Mouse (Mus musculus): ENCODE data around the gene Serinc3. TPM values are rescaled to one million over a fixed set of nuclear protein-coding genes. Genes with fewer than 3 reads are reported as not detected.

Gene Serinc3
- 365 TPM for polyA plus RNA-seq (2014; fragmentation: Illumina TruSeq; extraction: RNeasy Lipid Tissue Mini Kit (QIAGEN cat#74804); ENCODE audit: insufficient read depth, low read depth, low replicate concordance)

DNA sequence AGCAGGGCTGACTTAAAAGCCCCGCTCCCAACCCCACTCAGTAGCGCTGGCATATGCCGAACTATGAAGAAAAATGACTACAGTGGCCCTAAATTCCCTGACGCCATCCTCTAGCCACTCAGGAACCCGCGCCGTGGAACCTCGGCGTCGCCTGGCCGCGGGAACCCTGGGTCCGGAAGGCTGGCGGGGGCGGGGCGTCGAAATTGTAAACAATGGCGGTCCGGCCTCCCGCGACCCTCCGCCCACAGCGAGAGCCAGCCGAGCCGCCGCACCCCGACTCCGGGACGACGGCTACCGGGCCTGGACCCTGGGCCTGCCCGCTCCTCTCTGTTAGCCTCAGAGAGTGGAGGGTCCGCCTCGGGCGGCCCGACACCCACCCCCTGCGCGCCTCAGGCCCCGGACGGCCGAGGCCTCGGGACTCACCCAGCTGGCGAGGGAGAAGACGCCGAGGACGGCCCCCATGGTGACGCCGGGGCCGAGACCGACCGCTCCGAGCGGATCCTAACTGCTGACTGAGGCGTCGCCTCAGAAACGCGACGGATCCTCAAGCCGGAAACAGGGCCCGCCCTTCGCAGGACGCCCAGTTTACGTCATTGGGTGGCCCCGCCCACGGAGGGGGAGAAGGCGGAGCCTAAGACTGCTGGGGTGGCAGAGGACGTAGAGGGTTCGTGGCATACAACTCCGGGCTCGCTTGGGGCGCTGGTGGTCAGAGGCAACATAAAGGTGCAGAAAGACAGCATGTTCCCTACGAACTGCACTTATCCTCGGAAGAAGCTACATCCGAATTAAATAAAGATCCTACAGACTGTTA lies at the start of gene Serinc3:
Serinc3 (minus strand) TSS at position 557 of the 811 bp plus-strand sequence.

DNA sequence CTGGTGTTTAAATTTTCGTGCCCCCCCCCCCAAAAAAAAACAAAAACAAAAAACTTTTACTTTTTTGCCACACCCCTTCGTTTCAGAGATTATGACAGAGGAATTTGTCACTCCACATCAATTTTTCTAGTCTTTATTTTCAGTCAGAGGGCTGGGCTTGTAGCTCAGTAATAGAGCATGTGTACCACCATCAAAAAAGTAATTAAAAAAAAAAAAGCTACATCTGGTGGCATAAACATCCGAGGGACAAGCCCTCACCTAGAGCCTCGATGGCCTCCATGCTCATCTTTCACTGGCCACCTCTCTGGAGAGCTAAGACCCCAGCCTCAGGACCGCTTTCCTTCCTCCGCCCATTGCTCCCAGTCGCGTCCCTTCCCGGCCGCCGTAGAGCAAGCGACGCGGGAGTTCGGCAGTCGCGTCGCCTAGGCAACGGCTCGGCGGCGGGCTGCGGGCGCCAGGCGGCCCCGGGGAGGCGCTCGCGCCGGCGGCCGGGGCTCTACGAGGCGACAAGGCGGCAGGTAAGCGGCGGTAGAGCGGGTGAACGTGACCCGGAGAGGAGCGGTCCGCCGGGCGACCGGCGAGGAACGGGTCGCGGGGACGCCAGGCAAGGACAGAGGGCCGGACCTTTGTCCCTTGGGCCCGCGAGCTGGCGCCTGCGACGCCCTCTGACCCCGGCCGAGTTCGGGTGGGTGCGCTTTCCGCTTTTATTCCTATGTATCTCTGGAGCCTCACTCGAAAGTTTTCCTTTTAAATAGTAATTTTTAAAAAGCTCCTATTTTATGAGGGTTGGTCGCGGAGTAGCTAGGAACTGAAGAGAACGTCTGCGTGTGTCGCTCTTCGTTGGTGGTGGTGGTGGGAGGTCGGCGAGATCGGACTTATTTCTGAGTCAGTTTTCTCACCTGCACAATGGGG lies 13.3 kb upstream of the Serinc3 start, which contains the start of gene Pkig:
Pkig (plus strand) TSS at position 412 of the 912 bp plus-strand sequence.

DNA sequence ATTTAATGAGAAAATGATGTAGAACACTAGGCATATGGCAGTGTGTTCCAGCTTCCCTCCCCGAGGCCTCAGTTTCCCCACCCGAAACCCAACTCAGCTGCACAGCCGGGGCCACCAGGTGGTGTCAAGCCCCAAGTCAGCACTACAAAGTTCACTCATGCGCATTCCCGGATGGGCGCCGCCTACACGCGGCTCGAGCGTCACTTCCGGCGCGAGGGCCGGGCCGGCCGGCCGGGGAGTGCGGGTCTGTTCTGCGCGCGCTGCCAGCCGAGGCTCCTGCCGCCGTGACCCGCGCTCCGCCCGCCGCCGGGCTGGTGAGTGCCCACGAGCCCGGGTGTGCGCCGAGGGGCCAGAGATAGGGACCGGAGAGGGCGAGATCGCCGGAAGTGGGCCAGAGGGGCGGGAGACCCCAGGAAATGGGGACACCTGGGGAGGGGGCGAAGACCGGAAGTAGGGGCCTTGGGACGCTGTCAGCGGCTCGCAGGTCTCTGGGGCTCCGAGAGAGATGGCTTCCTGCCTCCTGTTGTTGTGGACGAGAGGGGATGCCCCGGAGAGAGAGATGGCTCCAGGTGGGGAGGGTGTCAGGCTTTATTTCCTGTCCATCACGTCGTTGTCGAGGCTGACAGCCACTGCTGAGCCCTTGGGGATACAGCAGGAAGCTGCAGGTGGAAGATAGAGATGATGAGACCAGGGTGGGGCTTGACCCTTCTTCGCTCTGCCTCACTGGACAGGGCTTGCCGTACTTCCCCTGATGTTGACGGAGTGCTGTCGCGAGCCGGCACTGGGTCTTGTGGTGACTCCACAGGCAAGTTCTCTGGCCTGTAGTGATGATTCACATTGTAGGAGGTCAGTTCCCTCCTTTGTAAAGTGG lies 42.6 kb downstream of the Serinc3 start, which contains the start of gene Ttpal:
Ttpal (plus strand) TSS at position 214 of the 871 bp plus-strand sequence.

Other genes with a start within 250 kb of the Serinc3 start
- 13.1 TPM for gene Jph2, start 247.1 kb downstream of the Serinc3 start, polyA plus RNA-seq (2014; fragmentation: Illumina TruSeq; extraction: RNeasy Lipid Tissue Mini Kit (QIAGEN cat#74804); ENCODE audit: insufficient read depth, low read depth, low replicate concordance)
- 33.8 TPM for gene Oser1, start 220.4 kb downstream of the Serinc3 start, polyA plus RNA-seq (2014; fragmentation: Illumina TruSeq; extraction: RNeasy Lipid Tissue Mini Kit (QIAGEN cat#74804); ENCODE audit: insufficient read depth, low read depth, low replicate concordance)
- not detected for gene Gdap1l1, start 206.7 kb downstream of the Serinc3 start, polyA plus RNA-seq (2014; fragmentation: Illumina TruSeq; extraction: RNeasy Lipid Tissue Mini Kit (QIAGEN cat#74804); ENCODE audit: insufficient read depth, low read depth, low replicate concordance)
- 14.0 TPM for gene Fitm2, start 172.5 kb downstream of the Serinc3 start, polyA plus RNA-seq (2014; fragmentation: Illumina TruSeq; extraction: RNeasy Lipid Tissue Mini Kit (QIAGEN cat#74804); ENCODE audit: insufficient read depth, low read depth, low replicate concordance)
- not detected for gene R3hdml, start 152.8 kb downstream of the Serinc3 start, polyA plus RNA-seq (2014; fragmentation: Illumina TruSeq; extraction: RNeasy Lipid Tissue Mini Kit (QIAGEN cat#74804); ENCODE audit: insufficient read depth, low read depth, low replicate concordance)
- gene Hnf4a, start 138.3 kb downstream of the Serinc3 start, polyA plus RNA-seq (2014; fragmentation: Illumina TruSeq; extraction: RNeasy Lipid Tissue Mini Kit (QIAGEN cat#74804); ENCODE audit: insufficient read depth, low read depth, low replicate concordance): not detected
- 9.4 TPM for gene Ttpal, start 42.8 kb downstream of the Serinc3 start, polyA plus RNA-seq (2014; fragmentation: Illumina TruSeq; extraction: RNeasy Lipid Tissue Mini Kit (QIAGEN cat#74804); ENCODE audit: insufficient read depth, low read depth, low replicate concordance)
- gene Pkig, start 13.3 kb upstream of the Serinc3 start, polyA plus RNA-seq (2014; fragmentation: Illumina TruSeq; extraction: RNeasy Lipid Tissue Mini Kit (QIAGEN cat#74804); ENCODE audit: insufficient read depth, low read depth, low replicate concordance): 80.5 TPM
- gene Ada, start 105.1 kb upstream of the Serinc3 start, polyA plus RNA-seq (2014; fragmentation: Illumina TruSeq; extraction: RNeasy Lipid Tissue Mini Kit (QIAGEN cat#74804); ENCODE audit: insufficient read depth, low read depth, low replicate concordance): 3.5 TPM
- 44.0 TPM for gene Ccn5, start 175.7 kb upstream of the Serinc3 start, polyA plus RNA-seq (2014; fragmentation: Illumina TruSeq; extraction: RNeasy Lipid Tissue Mini Kit (QIAGEN cat#74804); ENCODE audit: insufficient read depth, low read depth, low replicate concordance)
- gene Kcnk15, start 208.5 kb upstream of the Serinc3 start, polyA plus RNA-seq (2014; fragmentation: Illumina TruSeq; extraction: RNeasy Lipid Tissue Mini Kit (QIAGEN cat#74804); ENCODE audit: insufficient read depth, low read depth, low replicate concordance): not detected